Mouse (Mus musculus): ENCODE results near the gene Taf4.
A peak's percentile ranks its signal among the peaks of the same experiment; 100 is the strongest.

The Taf4 gene

GRCm38 (mm10) chr2:179937091-179937490 is 39.4 kb downstream of the Taf4 start:
- DNase-seq (ENCODE audit: low spot score in 2 of 2): no peak

GRCm38 (mm10) chr2:179934165-179934564 is 42.3 kb downstream of the Taf4 start:
- DNase-seq (ENCODE audit: low spot score in 2 of 2): no peak

- DNase-seq (ENCODE audit: low spot score in 2 of 2): no peak
Measured at GRCm38 (mm10) chr2:179931741-179932140, 44.7 kb downstream of the Taf4 start.

- no peak for DNase-seq (ENCODE audit: low spot score in 2 of 2)
Measured at GRCm38 (mm10) chr2:179929166-179929565, 47.3 kb downstream of the Taf4 start.

GRCm38 (mm10) chr2:179924038-179924437 is 52.4 kb downstream of the Taf4 start:
- DNase-seq (ENCODE audit: low spot score in 2 of 2): peak in 1 of 2 experiments; percentile 48

- DNase-seq (ENCODE audit: low spot score in 2 of 2): no peak
Measured at GRCm38 (mm10) chr2:179921021-179921653, 55.3 kb downstream of the Taf4 start.

- DNase-seq (ENCODE audit: low spot score in 2 of 2): no peak
Measured at GRCm38 (mm10) chr2:179920042-179920441, 56.4 kb downstream of the Taf4 start.

GRCm38 (mm10) chr2:179916877-179917673 is 59.4 kb downstream of the Taf4 start:
- DNase-seq (ENCODE audit: low spot score in 2 of 2): peak; percentile 64 to 66

- DNase-seq (ENCODE audit: low spot score in 2 of 2): no peak
Measured at GRCm38 (mm10) chr2:179914246-179914645, 62.2 kb downstream of the Taf4 start.

- DNase-seq (ENCODE audit: low spot score in 2 of 2): no peak
Measured at GRCm38 (mm10) chr2:179913349-179913748, 63.1 kb downstream of the Taf4 start.

GRCm38 (mm10) chr2:179912911-179913310 is 63.5 kb downstream of the Taf4 start:
- DNase-seq (ENCODE audit: low spot score in 2 of 2): no peak

GRCm38 (mm10) chr2:179896949-179897348 is 79.5 kb downstream of the Taf4 start:
- DNase-seq (ENCODE audit: low spot score in 2 of 2): no peak

GRCm38 (mm10) chr2:179891048-179891447 is 85.4 kb downstream of the Taf4 start:
- DNase-seq (ENCODE audit: low spot score in 2 of 2): no peak

GRCm38 (mm10) chr2:179884561-179884960 is 91.9 kb downstream of the Taf4 start:
- DNase-seq (ENCODE audit: low spot score in 2 of 2): no peak

- peak; percentile 48 to 55 for DNase-seq (ENCODE audit: low spot score in 2 of 2)
Measured at GRCm38 (mm10) chr2:179877551-179878215, 98.8 kb downstream of the Taf4 start.

- DNase-seq (ENCODE audit: low spot score in 2 of 2): peak; percentile 55 to 58
Measured at GRCm38 (mm10) chr2:179875147-179875546, 101.3 kb downstream of the Taf4 start.

GRCm38 (mm10) chr2:179873315-179873714 is 103.1 kb downstream of the Taf4 start:
- peak in 1 of 2 experiments; percentile 24 for DNase-seq (ENCODE audit: low spot score in 2 of 2)

- DNase-seq (ENCODE audit: low spot score in 2 of 2): peak; percentile 45 to 46
Measured at GRCm38 (mm10) chr2:179872724-179873123, 103.7 kb downstream of the Taf4 start.

- DNase-seq (ENCODE audit: low spot score in 2 of 2): peak in 1 of 2 experiments; percentile 31
Measured at GRCm38 (mm10) chr2:179869871-179870270, 106.6 kb downstream of the Taf4 start.

GRCm38 (mm10) chr2:179867669-179868068 is 108.8 kb downstream of the Taf4 start:
- DNase-seq (ENCODE audit: low spot score in 2 of 2): no peak

GRCm38 (mm10) chr2:179865097-179865496 is 111.3 kb downstream of the Taf4 start:
- DNase-seq (ENCODE audit: low spot score in 2 of 2): no peak

- peak in 1 of 2 experiments; percentile 16 for DNase-seq (ENCODE audit: low spot score in 2 of 2)
Measured at GRCm38 (mm10) chr2:179863266-179863665, 113.2 kb downstream of the Taf4 start.

- no peak for DNase-seq (ENCODE audit: low spot score in 2 of 2)
Measured at GRCm38 (mm10) chr2:179862676-179863075, 113.8 kb downstream of the Taf4 start.
